Mouse (Mus musculus) cerebellum, adult 2 months (tissue): ENCODE measurements at regions not wholly inside any gene's neighbourhood (a gene's known extent, or its start where the extent isn't known, plus 50 kb on each side); places are given as distances from the start of the nearest gene placed in this dataset.

Source experiments
- CTCF ChIP-seq: fragments of 200-500 bp; IDR thresholded peaks from 2 replicates; pipeline ENCODE4 v1.5.1; 2011; ENCODE audit warnings: low read depth, mild to moderate bottlenecking, control low read depth, low read length, moderate library complexity, borderline replicate concordance; ENCODE audit not compliant: insufficient read depth
- POLR2A ChIP-seq: fragments of 200-500 bp; IDR thresholded peaks from 2 replicates; pipeline ENCODE4 v1.6.1; 2011; ENCODE audit warnings: low read length, control low read depth, borderline replicate concordance; ENCODE audit not compliant: insufficient read depth

DNA sequence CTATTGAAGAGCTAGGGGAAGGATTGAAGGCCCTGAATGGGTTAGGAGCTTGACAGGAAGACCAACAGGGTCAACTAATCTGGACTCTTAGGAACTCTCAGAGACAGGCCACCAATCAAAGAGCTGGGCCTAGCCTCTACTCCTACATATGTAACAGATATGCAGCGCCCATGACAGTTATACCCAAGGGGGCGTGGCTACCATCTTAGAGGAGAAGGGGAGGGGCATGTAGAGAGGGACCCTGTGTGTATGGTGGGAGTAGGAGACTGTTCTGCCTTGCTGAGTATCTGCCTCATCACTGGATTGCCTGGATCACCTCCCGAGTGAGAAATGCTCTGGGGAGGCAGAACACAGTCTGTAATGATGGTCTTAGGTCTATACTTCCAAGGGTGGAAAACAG lies 1701.5 kb upstream of the Pcdh20 start:
- TF ChIP-seq POLR2A (no peak), CTCF (no peak)
